Mouse (Mus musculus) thymus, adult 2 months (tissue): ENCODE data around the gene Fkbp15.

Source experiments
- CTCF ChIP-seq: fragments of 200-500 bp; IDR thresholded peaks from 2 replicates; pipeline ENCODE4 v1.5.1; 2012; ENCODE audit warnings: mild to moderate bottlenecking, control low read depth, low read length, moderate library complexity, borderline replicate concordance; ENCODE audit not compliant: control insufficient read depth, poor library complexity, insufficient read depth; ENCODE audit errors: extremely low read depth
- POLR2A ChIP-seq: fragments of 200-500 bp; IDR thresholded peaks from 2 replicates; pipeline ENCODE4 v1.6.1; 2012; ENCODE audit warnings: mild to moderate bottlenecking, low read length, control low read depth, moderate library complexity; ENCODE audit not compliant: control insufficient read depth, poor library complexity, insufficient read depth; ENCODE audit errors: extremely low read depth

DNA sequence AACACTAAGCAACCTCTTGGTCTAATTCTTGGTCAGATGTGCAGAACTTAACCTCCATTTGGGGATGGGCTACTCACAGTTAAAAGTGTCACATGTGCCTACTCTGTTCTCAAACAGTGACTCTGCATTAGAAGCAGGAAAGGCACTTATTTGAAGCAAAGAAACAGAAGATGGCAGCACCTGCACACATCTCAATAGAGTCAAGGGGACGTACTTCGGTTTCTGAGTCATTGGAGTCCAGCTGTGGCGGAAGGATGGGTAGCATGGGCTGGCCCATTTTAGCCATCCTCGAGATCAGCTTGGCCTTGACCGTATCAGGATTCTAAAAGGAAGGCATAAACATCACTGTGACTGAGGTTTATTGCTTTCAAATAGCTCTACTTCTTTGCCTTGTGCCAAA is 28.4 kb downstream of the Fkbp15 start:
- no peak for TF ChIP-seq POLR2A
- TF ChIP-seq CTCF, result no peak
